Mouse (Mus musculus) CH12.LX (cell line): ENCODE data around the gene Podxl2.

ENCODE experiments used
- CTCF ChIP-seq, 2 experiments: IDR thresholded peaks in 1 of 2; conservative IDR thresholded peaks in 1 of 2; 2 replicates each; pipeline ENCODE4 v1.5.1; 2011 to 2012; ENCODE audit warnings: low read depth in 2 of 2, low read length in 2 of 2, improper control_type of control experiment in 1 of 2, inconsistent platforms in 1 of 2, mild to moderate bottlenecking in 1 of 2, moderate library complexity in 1 of 2
- ELF1 ChIP-seq: IDR thresholded peaks from 2 replicates; pipeline ENCODE4 v1.6.1; 2014; ENCODE audit warnings: low read depth, mild to moderate bottlenecking, inconsistent platforms, low read length, improper control_type of control experiment
- MAZ ChIP-seq: IDR thresholded peaks from 2 replicates; pipeline ENCODE4 v1.6.1; 2012; ENCODE audit warnings: low read depth, mild to moderate bottlenecking, inconsistent platforms, low read length, improper control_type of control experiment, moderate library complexity

DNA sequence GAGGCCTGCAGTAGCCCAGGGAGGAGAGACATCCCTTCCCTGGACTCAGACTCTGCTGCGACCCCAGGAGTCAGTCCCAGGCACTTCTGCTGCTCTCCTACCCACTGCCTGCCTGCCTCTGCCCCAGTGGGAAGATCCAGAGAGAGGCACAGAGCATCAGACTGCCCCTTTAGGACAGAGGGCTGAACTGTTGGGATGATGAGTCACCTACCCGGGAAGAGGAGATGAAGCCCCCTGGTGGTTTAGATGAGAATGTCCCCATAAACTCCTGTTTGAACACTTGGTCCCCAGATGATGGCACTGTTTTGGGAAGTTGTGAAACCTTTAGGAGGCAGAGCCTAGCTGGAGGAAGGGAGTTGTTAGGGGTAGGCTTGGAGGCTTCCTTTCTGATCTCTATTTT, 13.9 kb downstream of the Podxl2 start:
- TF ChIP-seq ELF1 (no peak), CTCF (conservative IDR thresholded peaks at IDR 0.05 in 1 of 2, IDR thresholded peaks at IDR 0.05 in 1 of 2; ENCODE audit: low read depth in 2 of 2, low read length in 2 of 2) (peak; percentile 69 to 99), MAZ (no peak)
